Mouse (Mus musculus) lung, postnatal 36 days (tissue): ENCODE data around the gene Zmiz1.
A peak's percentile ranks its signal among the peaks of the same experiment; 100 is the strongest.

ENCODE experiments used
- DNase-seq: peaks from one replicate; pipeline ENCODE4 v3.0.0; 2022; ENCODE audit warnings: mixed read lengths

The Zmiz1 gene

GRCm38 (mm10) chr14:25474017-25474416 lies 15.0 kb downstream of the Zmiz1 start:
- no peak for DNase-seq

GRCm38 (mm10) chr14:25474732-25475131 lies 15.7 kb downstream of the Zmiz1 start:
- peak; percentile 51 for DNase-seq

GRCm38 (mm10) chr14:25476048-25476447 lies 17.1 kb downstream of the Zmiz1 start:
- peak; percentile 65 for DNase-seq

GRCm38 (mm10) chr14:25476453-25476852 lies 17.5 kb downstream of the Zmiz1 start:
- DNase-seq = peak; percentile 70

- DNase-seq = no peak
Measured at GRCm38 (mm10) chr14:25477268-25477667, 18.3 kb downstream of the Zmiz1 start.

- DNase-seq = no peak
Measured at GRCm38 (mm10) chr14:25478257-25478656, 19.3 kb downstream of the Zmiz1 start.

- no peak for DNase-seq
Measured at GRCm38 (mm10) chr14:25478755-25479154, 19.8 kb downstream of the Zmiz1 start.

- DNase-seq = peak; percentile 70
Measured at GRCm38 (mm10) chr14:25479841-25480252, 20.9 kb downstream of the Zmiz1 start.

GRCm38 (mm10) chr14:25480443-25480842 lies 21.5 kb downstream of the Zmiz1 start:
- no peak for DNase-seq

GRCm38 (mm10) chr14:25480916-25481666 lies 22.1 kb downstream of the Zmiz1 start:
- peak; percentile 87 for DNase-seq

- DNase-seq = no peak
Measured at GRCm38 (mm10) chr14:25481667-25482331, 22.8 kb downstream of the Zmiz1 start.

- no peak for DNase-seq
Measured at GRCm38 (mm10) chr14:25482404-25482803, 23.4 kb downstream of the Zmiz1 start.

GRCm38 (mm10) chr14:25483285-25483684 lies 24.3 kb downstream of the Zmiz1 start:
- no peak for DNase-seq

GRCm38 (mm10) chr14:25484049-25484448 lies 25.1 kb downstream of the Zmiz1 start:
- peak; percentile 63 for DNase-seq

GRCm38 (mm10) chr14:25486220-25486619 lies 27.2 kb downstream of the Zmiz1 start:
- DNase-seq = no peak

- no peak for DNase-seq
Measured at GRCm38 (mm10) chr14:25486742-25487469, 27.9 kb downstream of the Zmiz1 start.

GRCm38 (mm10) chr14:25487470-25487955 lies 28.5 kb downstream of the Zmiz1 start:
- no peak for DNase-seq

- DNase-seq = peak; percentile 83
Measured at GRCm38 (mm10) chr14:25488097-25488613, 29.2 kb downstream of the Zmiz1 start.

- DNase-seq = peak; percentile 82
Measured at GRCm38 (mm10) chr14:25489336-25490078, 30.5 kb downstream of the Zmiz1 start.

GRCm38 (mm10) chr14:25491961-25492360 lies 33.0 kb downstream of the Zmiz1 start:
- DNase-seq = no peak

- no peak for DNase-seq
Measured at GRCm38 (mm10) chr14:25492567-25493279, 33.7 kb downstream of the Zmiz1 start.
